Mouse (Mus musculus) bone marrow macrophage, adult 2 months (primary cell): ENCODE measurements around the gene Dclk2.

Source experiments
- CTCF ChIP-seq: IDR thresholded peaks from 2 replicates; pipeline ENCODE4 v1.5.1; 2012; ENCODE audit warnings: low read depth, mild to moderate bottlenecking, low read length, moderate library complexity
- POLR2A ChIP-seq: IDR thresholded peaks from 2 replicates; pipeline ENCODE4 v1.6.1; 2012; ENCODE audit warnings: mild to moderate bottlenecking, low read depth, low read length, borderline replicate concordance

DNA sequence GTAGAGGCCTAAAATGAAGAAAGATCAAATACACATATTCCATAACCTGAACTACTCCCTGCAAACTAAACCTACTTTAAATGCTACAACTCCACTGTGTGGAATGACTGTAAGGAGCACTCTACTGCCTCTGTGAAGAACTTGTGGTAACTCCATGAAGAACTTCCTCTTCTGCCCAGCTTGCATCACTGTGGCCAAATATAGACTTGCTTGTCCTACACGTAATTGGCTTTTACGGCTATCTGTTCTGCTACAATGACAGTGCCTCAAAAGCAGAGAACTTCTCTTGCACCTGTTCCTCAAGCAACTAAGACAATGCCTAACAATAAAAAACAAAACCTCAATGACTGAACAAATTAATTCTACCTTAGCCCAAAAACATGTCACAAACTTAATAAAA, 26.2 kb downstream of the Dclk2 start:
- TF ChIP-seq POLR2A (no peak), CTCF (no peak)
